In genomic region chr4:140617391-140618385, GRCm38 (mm10) we compare ENCODE assay signal across 8 mouse cellular contexts. TPM values are rescaled to one million over a fixed set of nuclear protein-coding genes. Genes with fewer than 3 reads are reported as not detected.
DNase-seq lines count a peak whose midpoint lies in the region; ATAC-seq and TF ChIP-seq lines count a peak whose summit lies in the region.

No protein-coding gene starts in this region.

- peaks cover 39% of the 10 kb centered on the region for H3K4me1 ChIP-seq in forebrain, embryonic 12.5 days
- peaks cover 11% of the 10 kb centered on the region for H3K4me1 ChIP-seq in forebrain, embryonic 11.5 days (replicated peaks; ENCODE audit: control insufficient read depth, insufficient read depth, low read length)
- peaks cover 38% of the 10 kb centered on the region for H3K4me1 ChIP-seq in kidney, embryonic 14.5 days (ENCODE audit: control insufficient read depth, insufficient read depth, low read length)
- peaks cover 18% of the 10 kb centered on the region for H3K4me1 ChIP-seq in lung, postnatal 0 days (ENCODE audit: insufficient read depth, low read depth, low read length)

- TF ChIP-seq CTCF in lung, postnatal 0 days (IDR thresholded peaks at IDR 0.05): peak; percentile 70

- H3K27me3 ChIP-seq in forebrain, embryonic 12.5 days: no peaks in the 10 kb centered on the region
- H3K27me3 ChIP-seq in forebrain, embryonic 11.5 days (ENCODE audit: control insufficient read depth, insufficient read depth, low read length): no peaks in the 10 kb centered on the region
- no peaks in the 10 kb centered on the region for H3K27me3 ChIP-seq in kidney, embryonic 14.5 days (ENCODE audit: control insufficient read depth, insufficient read depth, low read length)
- no peaks in the 10 kb centered on the region for H3K27me3 ChIP-seq in lung, postnatal 0 days (replicated peaks; ENCODE audit: insufficient read depth, low read length)

- H3K4me3 ChIP-seq in forebrain, embryonic 12.5 days (replicated peaks): no peak overlapping the region
- H3K4me3 ChIP-seq in forebrain, embryonic 11.5 days (ENCODE audit: low read depth, low read length): no peak overlapping the region
- no peak overlapping the region for H3K4me3 ChIP-seq in kidney, embryonic 14.5 days (ENCODE audit: low read length)
- H3K4me3 ChIP-seq in lung, postnatal 0 days (ENCODE audit: low read depth, low read length): no peak overlapping the region

- H3K27ac ChIP-seq in forebrain, embryonic 12.5 days: 0 out of 2 replicates have a peak overlapping the region, but pooled peaks have one; percentile 19
- no peak overlapping the region for H3K27ac ChIP-seq in forebrain, embryonic 11.5 days (ENCODE audit: low read depth, low read length)
- peak overlapping the region; percentile 63 for H3K27ac ChIP-seq in kidney, embryonic 14.5 days (ENCODE audit: low read depth, low read length)
- peak overlapping the region; percentile 79 for H3K27ac ChIP-seq in lung, postnatal 0 days (ENCODE audit: low read length)

- H3K4me2 ChIP-seq in forebrain, embryonic 12.5 days: no peak overlapping the region
- H3K4me2 ChIP-seq in forebrain, embryonic 11.5 days (ENCODE audit: low read depth, low read length, severe bottlenecking): no peak overlapping the region
- H3K4me2 ChIP-seq in kidney, embryonic 14.5 days (replicated peaks; ENCODE audit: low read depth, low read length): no peak overlapping the region
- H3K4me2 ChIP-seq in lung, postnatal 0 days (replicated peaks; ENCODE audit: low read depth, low read length): no peak overlapping the region

- H3K9ac ChIP-seq in forebrain, embryonic 12.5 days: 0 out of 2 replicates have a peak overlapping the region, but pooled peaks have one; percentile 25
- H3K9ac ChIP-seq in forebrain, embryonic 11.5 days (ENCODE audit: low read length): no peak overlapping the region; the same call in 1 of the 2 replicates
- H3K9ac ChIP-seq in kidney, embryonic 14.5 days (ENCODE audit: low read depth, low read length): peak overlapping the region; percentile 20; the same call in 1 of the 2 replicates
- H3K9ac ChIP-seq in lung, postnatal 0 days (replicated peaks; ENCODE audit: low read depth): no peak overlapping the region

- ATAC-seq in forebrain, embryonic 12.5 days (ENCODE audit: low FRiP score): no peak
- ATAC-seq in forebrain, embryonic 11.5 days (replicated peaks; ENCODE audit: low FRiP score): no peak
- ATAC-seq in kidney, embryonic 14.5 days (ENCODE audit: low FRiP score, low TSS enrichment): peak; percentile 32; the same call in 1 of the 2 replicates
- ATAC-seq in lung, postnatal 0 days: peak; percentile 60

- 75% methylated on average over 16 of the region's 16 CpGs for WGBS in forebrain, embryonic 12.5 days
- 74% methylated on average over 16 of the region's 16 CpGs for WGBS in forebrain, embryonic 11.5 days
- 54% methylated on average over 16 of the region's 16 CpGs for WGBS in kidney, embryonic 14.5 days
- WGBS in lung, postnatal 0 days: 29% methylated on average over 16 of the region's 16 CpGs

- no peaks in the 10 kb centered on the region for H3K9me3 ChIP-seq in forebrain, embryonic 12.5 days
- no peaks in the 10 kb centered on the region for H3K9me3 ChIP-seq in forebrain, embryonic 11.5 days (ENCODE audit: control insufficient read depth, low read length)
- H3K9me3 ChIP-seq in kidney, embryonic 14.5 days (ENCODE audit: control insufficient read depth, low read length): no peaks in the 10 kb centered on the region
- no peaks in the 10 kb centered on the region for H3K9me3 ChIP-seq in lung, postnatal 0 days (ENCODE audit: low read length)

- no peak for DNase-seq in forebrain, embryonic 11.5 days (ENCODE audit: low spot score)
- peak; percentile 79 for DNase-seq in cerebellum, adult 9-11 months
- peak; percentile 60 to 72 for DNase-seq in heart, adult 9 months (ENCODE audit: low spot score in 2 of 2)
- DNase-seq in lung, postnatal 0 days (ENCODE audit: low spot score): peak; percentile 85
- DNase-seq in testis, postnatal 14 days (ENCODE audit: low spot score): peak; percentile 37
- DNase-seq in left cerebral cortex, postnatal 25 days (ENCODE audit: low spot score in 2 of 2): no peak

- no peak for TF ChIP-seq EP300 in lung, postnatal 0 days (IDR thresholded peaks at IDR 0.05)

- peaks cover 36% of the 10 kb centered on the region for H3K36me3 ChIP-seq in forebrain, embryonic 12.5 days (replicated peaks)
- no peaks in the 10 kb centered on the region; the same call in 1 of the 2 replicates for H3K36me3 ChIP-seq in forebrain, embryonic 11.5 days (ENCODE audit: control insufficient read depth, insufficient read depth, low read length)
- peaks cover 3% of the 10 kb centered on the region; the same call in 1 of the 2 replicates for H3K36me3 ChIP-seq in kidney, embryonic 14.5 days (ENCODE audit: control insufficient read depth, insufficient read depth, low read length)
- H3K36me3 ChIP-seq in lung, postnatal 0 days (ENCODE audit: insufficient read depth, low read length): no peaks in the 10 kb centered on the region

- intact Hi-C loops in left cerebral cortex, postnatal 25 days (cut with DNase I): no loop called here

RNA-seq across cellular contexts. Expression of gene Arhgef10l, which starts 48.1 kb away (rescaled TPM):
- polyA plus RNA-seq in forebrain, embryonic 12.5 days (2016; fragmentation: Nextera tagmentation; extraction: Ambion mirVana): 26.1 and 31.1 TPM in 2 replicates
- 23.3 and 23.6 TPM in 2 replicates for polyA plus RNA-seq in forebrain, embryonic 11.5 days (2014; fragmentation: Nextera tagmentation; extraction: Ambion mirVana)
- 11.8 and 18.2 TPM in 2 replicates for polyA plus RNA-seq in kidney, embryonic 14.5 days (2014; fragmentation: Nextera tagmentation; extraction: Ambion mirVana)
- 9.3 and 9.5 TPM in 2 replicates for polyA plus RNA-seq in lung, postnatal 0 days (2015; fragmentation: Nextera tagmentation; extraction: Ambion mirVana)
- 10 to 100 TPM; 53.2 to 57.9 TPM for total RNA-seq in left cerebral cortex, postnatal 25 days (2021)

Comparison
In these comparisons a context has a peak if more than half of its experiments do, and no peak if none do; other contexts are left out.
1. H3K9ac ChIP-seq: peak in forebrain, embryonic 12.5 days (single experiment) and kidney, embryonic 14.5 days (single experiment); none in forebrain, embryonic 11.5 days (single experiment) and lung, postnatal 0 days (single experiment).
2. ATAC-seq: peak in kidney, embryonic 14.5 days (single experiment) and lung, postnatal 0 days (single experiment); none in forebrain, embryonic 12.5 days (single experiment) and forebrain, embryonic 11.5 days (single experiment).
3. DNase-seq: peak in cerebellum, adult 9-11 months (single experiment), heart, adult 9 months (2 of 2), lung, postnatal 0 days (single experiment) and testis, postnatal 14 days (single experiment); none in forebrain, embryonic 11.5 days (single experiment) and left cerebral cortex, postnatal 25 days (0 of 2).